Mouse (Mus musculus): ENCODE measurements around the gene Rnase2b. TPM values are rescaled to one million over a fixed set of nuclear protein-coding genes. Genes with fewer than 3 reads are reported as not detected.

The Rnase2b gene
- total RNA-seq, 2 experiments from 2014 or later, result not detected

Other genes starting within 250 kb of the Rnase2b start
- 10 to 100 TPM; 48.9 to 51.3 TPM for gene Osgep, start 237.4 kb upstream of the Rnase2b start, total RNA-seq (2021)
- gene Apex1, start 237.3 kb upstream of the Rnase2b start, total RNA-seq (2021), result 10 to 100 TPM; 50.7 to 66.7 TPM
- 10 to 100 TPM; 54.8 to 63.0 TPM for gene Pip4p1, start 231.4 kb upstream of the Rnase2b start, total RNA-seq (2021)
- 10 to 100 TPM; 35.0 to 40.3 TPM for gene Pnp, start 231.2 kb upstream of the Rnase2b start, total RNA-seq (2021)
- 10 to 100 TPM; 31.9 to 43.9 TPM for gene Gm49342, start 217.7 kb upstream of the Rnase2b start, total RNA-seq (2021)
- gene Pnp2, start 206.3 kb upstream of the Rnase2b start, total RNA-seq (2021), result 1 to 10 TPM; 1.7 to 2.7 TPM
- gene Rnase10, start 154.5 kb upstream of the Rnase2b start, total RNA-seq (2021), result not detected
- gene Rnase9, start 120.4 kb upstream of the Rnase2b start, total RNA-seq (2021), result not detected
- not detected for gene Rnase11, start 112.1 kb upstream of the Rnase2b start, total RNA-seq (2021)
- gene Rnase12, start 104.6 kb upstream of the Rnase2b start, total RNA-seq (2021), result not detected
- under 1 TPM in 1 of 2 experiments, not detected in 1; 0.03 TPM for gene Olfr750, start 87.8 kb upstream of the Rnase2b start, total RNA-seq (2021)
- 10 to 100 TPM; 44.8 to 61.9 TPM for gene Rnase4, start 71.2 kb upstream of the Rnase2b start, total RNA-seq (2021)
- 1 to 10 TPM; 4.9 to 9.2 TPM for gene Ang, start 71.1 kb upstream of the Rnase2b start, total RNA-seq (2021)
- gene Eddm3b, start 47.8 kb upstream of the Rnase2b start, total RNA-seq (2021), result not detected
- 1 to 10 TPM; 1.3 to 2.0 TPM for gene Rnase6, start 38.4 kb upstream of the Rnase2b start, total RNA-seq (2021)
- not detected for gene Rnase1, start 15.5 kb upstream of the Rnase2b start, total RNA-seq (2021)
- gene Ang2, start 36.9 kb downstream of the Rnase2b start, total RNA-seq (2021), result not detected
- not detected for gene Ear14, start 41.1 kb downstream of the Rnase2b start, total RNA-seq (2021)
- 10 to 100 TPM in 1 of 2 experiments, 1 to 10 TPM in 1; 6.0 to 29.4 TPM for gene Rnase2a, start 93.9 kb downstream of the Rnase2b start, total RNA-seq (2021)
- gene Gm7247, start 199.5 kb downstream of the Rnase2b start, total RNA-seq (2021), result not detected
- not detected for gene Vmn2r88, start 248.6 kb downstream of the Rnase2b start, total RNA-seq (2021)

Measured in adrenal gland, adult 18-20 months (tissue).